Mouse (Mus musculus): ENCODE measurements around the gene Ncam1. TPM values are rescaled to one million over a fixed set of nuclear protein-coding genes. Genes with fewer than 3 reads are reported as not detected.

The Ncam1 gene
- total and polyA plus RNA-seq, 3 experiments: 0.08 TPM; not detected in 2

- Histone ChIP-seq H3K4me2 (ENCODE audit: insufficient read depth, low read depth, poor library complexity, severe bottlenecking) (no peak overlapping the region), H3K9ac (ENCODE audit: insufficient read depth, low read depth) (no peak overlapping the region)
- dilution Hi-C loops (cut with MboI; ENCODE audit: extremely low pct_ligation_motif_present, extremely low pct_unique_long_range_greater_than_20kb, low sequenced_read_pairs): no loop called here
Measured at GRCm38 (mm10) chr9:49793241-49793640, 5.5 kb downstream of the Ncam1 start.

DNA sequence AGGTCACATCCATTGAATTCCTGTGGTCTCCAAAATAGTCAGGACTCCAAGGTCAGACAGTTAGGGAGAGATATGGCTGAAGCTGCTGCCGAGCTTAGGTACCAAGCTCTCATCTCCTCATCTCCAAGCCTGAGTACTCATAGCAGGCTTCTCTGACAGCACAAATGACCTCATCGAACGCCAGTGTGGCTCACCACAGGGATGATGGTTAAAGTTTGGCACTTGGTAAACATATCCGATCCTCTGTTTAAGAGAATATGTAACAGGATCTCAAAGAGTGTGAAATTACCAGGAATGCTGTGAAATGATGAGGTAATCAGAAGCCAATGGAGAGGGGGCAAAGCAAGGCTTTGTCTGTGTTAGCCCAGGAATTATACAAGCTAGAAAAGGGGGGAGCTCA, 6.1 kb downstream of the Ncam1 start:
- dilution Hi-C loops (cut with MboI; ENCODE audit: extremely low pct_ligation_motif_present, extremely low pct_unique_long_range_greater_than_20kb, low sequenced_read_pairs): no loop called here
- Histone ChIP-seq H3K4me2 (ENCODE audit: insufficient read depth, low read depth, poor library complexity, severe bottlenecking) (no peak overlapping the region), H3K4me1 (ENCODE audit: control insufficient read depth in 1 of 2, insufficient read depth in 2 of 2) (no peaks in the 10 kb centered on the region), H3K9me3 (replicated peaks; ENCODE audit: low read length) (peaks cover 2% of the 10 kb centered on the region), H3K79me2 (replicated peaks; ENCODE audit: control insufficient read depth, extremely low read depth, insufficient read depth, poor library complexity, severe bottlenecking) (no peaks in the 10 kb centered on the region), H3K4me3 (replicated peaks in 1 of 3; ENCODE audit: low read depth in 2 of 3, low read length in 2 of 3, poor library complexity in 1 of 3) (no peak overlapping the region), H3K27me3 (replicated peaks) (no peaks in the 10 kb centered on the region), H3K36me3 (replicated peaks in 1 of 2; ENCODE audit: control insufficient read depth in 1 of 2, insufficient read depth in 1 of 2, low read length in 1 of 2) (no peaks in the 10 kb centered on the region), H3K27ac (ENCODE audit: insufficient read depth, low read depth) (no peak overlapping the region), H3K9ac (ENCODE audit: insufficient read depth, low read depth) (no peak overlapping the region)
- no peak for DNase-seq (ENCODE audit: extremely low read depth)
- no peak for TF ChIP-seq MEF2A (IDR thresholded peaks at IDR 0.05; ENCODE audit: borderline replicate concordance, low read depth, low read length)
- no peak for TF ChIP-seq MXI1 (IDR thresholded peaks at IDR 0.05; ENCODE audit: low read depth, low read length)
- in situ Hi-C loops (cut with MboI; ENCODE audit: low pct_ligation_motif_present, low pct_unique_long_range_greater_than_20kb, low sequenced_read_pairs): no loop called here

More at GRCm38 (mm10) chr9:49793241-49793640, 5.5 kb downstream of the Ncam1 start:
- TF ChIP-seq ZC3H11A (IDR thresholded peaks at IDR 0.05; ENCODE audit: low read depth, low read length) (no peak), POLR2A (IDR thresholded peaks at IDR 0.05; ENCODE audit: low read depth, low read length) (no peak), ZNF384 (IDR thresholded peaks at IDR 0.05; ENCODE audit: low read depth, low read length) (no peak), RCOR1 (conservative IDR thresholded peaks at IDR 0.05; ENCODE audit: low read depth, low read length) (no peak), PAX5 (IDR thresholded peaks at IDR 0.05; ENCODE audit: low read length) (no peak), NELFE (IDR thresholded peaks at IDR 0.05; ENCODE audit: low read depth, low read length) (no peak), E2F4 (IDR thresholded peaks at IDR 0.05; ENCODE audit: insufficient replicate concordance, low read depth, low read length) (no peak), MAFK (IDR thresholded peaks at IDR 0.05; ENCODE audit: insufficient replicate concordance, low read length) (no peak), MEF2A (IDR thresholded peaks at IDR 0.05; ENCODE audit: borderline replicate concordance, low read depth, low read length) (no peak), TBP (conservative IDR thresholded peaks at IDR 0.05; ENCODE audit: low read depth, low read length) (no peak), NRF1 (IDR thresholded peaks at IDR 0.05; ENCODE audit: low read depth, low read length) (no peak), CHD2 (IDR thresholded peaks at IDR 0.05; ENCODE audit: low read length) (no peak), ETS1 (conservative IDR thresholded peaks at IDR 0.05; ENCODE audit: low read depth, low read length) (no peak), MAZ (IDR thresholded peaks at IDR 0.05; ENCODE audit: low read depth, low read length) (no peak), SMC3 (IDR thresholded peaks at IDR 0.05; ENCODE audit: low read depth, low read length) (no peak), SIN3A (IDR thresholded peaks at IDR 0.05; ENCODE audit: low read length) (no peak)
- Histone ChIP-seq H3K9me3 (replicated peaks; ENCODE audit: low read length) (peaks cover 2% of the 10 kb centered on the region), H3K36me3 (replicated peaks in 1 of 2; ENCODE audit: control insufficient read depth in 1 of 2, insufficient read depth in 1 of 2, low read length in 1 of 2) (no peaks in the 10 kb centered on the region), H3K27ac (ENCODE audit: insufficient read depth, low read depth) (no peak overlapping the region), H3K27me3 (replicated peaks) (no peaks in the 10 kb centered on the region), H3K79me2 (replicated peaks; ENCODE audit: control insufficient read depth, extremely low read depth, insufficient read depth, poor library complexity, severe bottlenecking) (no peaks in the 10 kb centered on the region), H3K4me1 (ENCODE audit: control insufficient read depth in 1 of 2, insufficient read depth in 2 of 2) (no peaks in the 10 kb centered on the region), H3K4me3 (replicated peaks in 1 of 3; ENCODE audit: low read depth in 2 of 3, low read length in 2 of 3, poor library complexity in 1 of 3) (no peak overlapping the region)
- no peak for DNase-seq (ENCODE audit: extremely low read depth)
- in situ Hi-C loops (cut with MboI; ENCODE audit: low pct_ligation_motif_present, low pct_unique_long_range_greater_than_20kb, low sequenced_read_pairs): no loop called here
